Mouse (Mus musculus): Measurements from ENCODE around the gene Gng4.
A peak's percentile ranks its signal among the peaks of the same experiment; 100 is the strongest.

Gene Gng4

DNA sequence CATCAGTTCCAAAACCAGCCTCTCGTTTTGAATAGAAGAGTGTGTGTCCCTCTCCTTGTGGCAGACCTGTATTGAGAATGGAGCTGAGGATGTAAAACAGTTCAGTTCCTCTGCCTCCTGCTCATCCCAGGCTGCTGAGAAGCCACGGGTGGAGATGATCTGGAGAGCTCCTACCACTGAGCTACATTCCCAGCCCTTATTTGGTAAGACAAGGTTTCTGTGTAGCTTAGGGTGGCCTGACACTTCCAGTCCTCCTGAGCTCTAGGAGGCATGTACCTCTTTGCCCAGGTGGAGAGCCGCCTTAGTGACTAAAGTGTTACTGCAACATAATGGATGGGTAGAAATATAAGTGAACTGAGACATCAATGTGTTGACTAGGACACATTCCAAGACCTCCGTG, 2.8 kb upstream of the Gng4 start:
- Histone ChIP-seq H3K36me3 (ENCODE audit: insufficient read depth, low read length) (no peaks in the 10 kb centered on the region), H3K9me3 (ENCODE audit: low read length) (no peaks in the 10 kb centered on the region), H3K27me3 (ENCODE audit: insufficient read depth, low read length) (peaks cover 44% of the 10 kb centered on the region), H3K4me1 (replicated peaks; ENCODE audit: low read depth, low read length) (peaks cover 19% of the 10 kb centered on the region), H3K4me3 (replicated peaks; ENCODE audit: low read length) (no peak overlapping the region)
- TF ChIP-seq CTCF (conservative IDR thresholded peaks at IDR 0.05; ENCODE audit: low read length) (no peak), POU5F1 (IDR thresholded peaks at IDR 0.05; ENCODE audit: borderline replicate concordance, low read length) (no peak), NANOG (IDR thresholded peaks at IDR 0.05; ENCODE audit: borderline replicate concordance, low read length) (no peak)

GRCm38 (mm10) chr13:13783296-13783695, 563 bp upstream of the Gng4 start:
- Histone ChIP-seq H3K27me3 (ENCODE audit: insufficient read depth, low read length) (peaks cover 65% of the 10 kb centered on the region), H3K4me1 (replicated peaks; ENCODE audit: low read depth, low read length) (peaks cover 21% of the 10 kb centered on the region), H3K9me3 (ENCODE audit: low read length) (no peaks in the 10 kb centered on the region), H3K4me3 (replicated peaks; ENCODE audit: low read length) (no peak overlapping the region; the same call in 1 of the 2 replicates), H3K36me3 (ENCODE audit: insufficient read depth, low read length) (no peaks in the 10 kb centered on the region)
- TF ChIP-seq NANOG (IDR thresholded peaks at IDR 0.05; ENCODE audit: borderline replicate concordance, low read length) (no peak), CTCF (conservative IDR thresholded peaks at IDR 0.05; ENCODE audit: low read length) (no peak), POU5F1 (IDR thresholded peaks at IDR 0.05; ENCODE audit: borderline replicate concordance, low read length) (no peak)

DNA sequence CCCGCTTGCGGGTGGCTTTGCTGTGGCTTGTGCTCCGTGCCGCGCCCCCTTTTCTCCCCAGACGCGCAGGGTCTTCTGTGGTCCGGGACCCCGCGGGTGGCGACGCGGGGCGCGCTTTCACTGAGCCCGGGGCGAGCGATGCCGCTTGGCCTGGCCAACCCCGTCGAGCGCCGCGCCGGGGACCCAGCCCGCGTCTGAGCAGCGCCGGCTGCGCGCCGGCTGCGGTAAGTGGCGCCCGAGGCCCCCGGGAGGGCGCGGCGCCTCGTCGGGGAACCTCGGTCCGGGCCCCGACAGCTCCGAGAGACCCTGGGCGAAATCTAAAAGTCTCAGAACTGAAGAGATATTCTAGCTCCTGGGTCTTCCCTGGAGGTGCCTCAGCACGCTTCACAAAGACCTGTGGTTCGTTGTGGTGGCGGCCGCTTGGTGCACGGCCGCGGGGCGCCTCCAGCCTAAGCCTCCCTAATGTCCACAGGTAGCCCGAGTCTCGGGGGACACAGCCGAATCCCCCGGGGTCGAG, 619 bp downstream of the Gng4 start:
- Histone ChIP-seq H3K27me3 (ENCODE audit: insufficient read depth, low read length) (peaks cover 74% of the 10 kb centered on the region), H3K4me1 (replicated peaks; ENCODE audit: low read depth, low read length) (peaks cover 21% of the 10 kb centered on the region), H3K9me3 (ENCODE audit: low read length) (no peaks in the 10 kb centered on the region), H3K4me3 (replicated peaks; ENCODE audit: low read length) (peak overlapping the region; percentile 82), H3K36me3 (ENCODE audit: insufficient read depth, low read length) (no peaks in the 10 kb centered on the region)
- TF ChIP-seq POU5F1 (IDR thresholded peaks at IDR 0.05; ENCODE audit: borderline replicate concordance, low read length) (no peak), CTCF (conservative IDR thresholded peaks at IDR 0.05; ENCODE audit: low read length) (no peak)

DNA sequence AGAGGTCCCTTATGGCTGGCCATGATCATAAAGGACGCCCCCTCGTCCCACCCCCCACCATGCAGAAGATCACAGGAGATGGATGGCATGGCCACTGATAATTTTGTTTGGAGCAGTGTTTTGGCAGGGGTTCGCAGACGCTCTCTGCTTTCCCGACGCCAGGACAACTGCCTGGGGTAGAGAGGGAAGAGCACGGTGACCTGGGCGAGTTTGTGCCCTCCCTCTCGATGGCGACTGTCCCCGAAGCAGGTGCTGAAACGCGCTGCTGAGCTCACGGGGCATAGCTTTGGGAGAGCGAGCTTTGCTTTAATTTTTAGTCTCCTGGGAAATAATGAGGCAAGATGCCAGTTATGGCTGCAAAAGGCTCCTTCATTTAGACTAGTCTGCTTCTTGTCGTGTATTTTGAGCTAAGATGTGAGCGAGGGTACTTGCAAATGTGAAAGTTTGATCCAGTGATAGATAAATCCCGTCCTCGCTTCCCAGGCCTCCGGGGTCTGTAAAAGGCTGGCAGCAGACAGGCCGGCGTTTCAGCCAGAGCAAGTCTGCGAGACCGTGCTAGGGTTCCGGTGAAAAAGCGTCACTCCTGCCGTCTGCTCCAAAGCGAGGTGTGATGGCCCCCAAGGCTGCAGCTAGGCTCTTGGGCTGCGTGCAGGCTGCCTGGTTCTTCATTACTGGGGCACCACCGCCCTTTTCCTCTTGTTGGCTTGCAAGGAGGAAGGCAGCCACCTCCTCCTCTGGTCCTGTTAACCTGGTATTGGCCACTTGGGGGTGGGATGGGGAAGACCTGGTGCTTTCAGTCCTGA, 1.3 kb downstream of the Gng4 start:
- peaks cover 21% of the 10 kb centered on the region for H3K4me1 ChIP-seq (replicated peaks; ENCODE audit: low read depth, low read length)
- peaks cover 74% of the 10 kb centered on the region for H3K27me3 ChIP-seq (ENCODE audit: insufficient read depth, low read length)
- TF ChIP-seq NANOG (IDR thresholded peaks at IDR 0.05; ENCODE audit: borderline replicate concordance, low read length) (no peak), CTCF (conservative IDR thresholded peaks at IDR 0.05; ENCODE audit: low read length) (no peak)
- H3K4me3 ChIP-seq (replicated peaks; ENCODE audit: low read length), result peak overlapping the region; percentile 82
- no peaks in the 10 kb centered on the region for H3K36me3 ChIP-seq (ENCODE audit: insufficient read depth, low read length)
- no peaks in the 10 kb centered on the region for H3K9me3 ChIP-seq (ENCODE audit: low read length)

GRCm38 (mm10) chr13:13786971-13787370, 3.1 kb downstream of the Gng4 start:
- TF ChIP-seq POU5F1 (IDR thresholded peaks at IDR 0.05; ENCODE audit: borderline replicate concordance, low read length), result no peak
- no peak for TF ChIP-seq NANOG (IDR thresholded peaks at IDR 0.05; ENCODE audit: borderline replicate concordance, low read length)
- TF ChIP-seq CTCF (conservative IDR thresholded peaks at IDR 0.05; ENCODE audit: low read length), result no peak

DNA sequence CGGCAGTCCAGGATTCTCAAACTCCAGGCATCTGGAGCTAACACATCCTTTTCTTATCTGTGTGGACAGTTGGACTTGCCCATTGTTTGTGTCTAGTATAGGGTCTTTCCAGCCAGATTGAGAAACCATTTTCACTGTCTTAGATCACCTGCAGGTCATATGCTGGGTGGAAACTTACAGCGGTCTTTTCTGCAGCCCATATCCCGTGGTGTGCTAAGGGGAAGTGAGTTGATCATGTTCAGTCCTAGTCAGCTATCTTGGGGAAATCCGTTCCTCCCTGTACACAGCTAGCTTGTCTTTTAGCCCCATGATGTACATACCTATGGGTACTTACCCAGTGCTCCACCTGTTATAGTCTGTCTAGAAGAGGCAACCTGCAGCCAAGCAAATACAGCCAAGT, 4.2 kb downstream of the Gng4 start:
- Histone ChIP-seq H3K36me3 (ENCODE audit: insufficient read depth, low read length) (no peaks in the 10 kb centered on the region), H3K4me1 (replicated peaks; ENCODE audit: low read depth, low read length) (peaks cover 21% of the 10 kb centered on the region), H3K4me3 (replicated peaks; ENCODE audit: low read length) (no peak overlapping the region), H3K27me3 (ENCODE audit: insufficient read depth, low read length) (peaks cover 60% of the 10 kb centered on the region), H3K9me3 (ENCODE audit: low read length) (no peaks in the 10 kb centered on the region)
- TF ChIP-seq POU5F1 (IDR thresholded peaks at IDR 0.05; ENCODE audit: borderline replicate concordance, low read length) (no peak), CTCF (conservative IDR thresholded peaks at IDR 0.05; ENCODE audit: low read length) (no peak), NANOG (IDR thresholded peaks at IDR 0.05; ENCODE audit: borderline replicate concordance, low read length) (no peak)

More at GRCm38 (mm10) chr13:13786971-13787370, 3.1 kb downstream of the Gng4 start:
- H3K4me1 ChIP-seq (replicated peaks; ENCODE audit: low read depth, low read length), result peaks cover 21% of the 10 kb centered on the region
- H3K9me3 ChIP-seq (ENCODE audit: low read length), result no peaks in the 10 kb centered on the region
- peaks cover 69% of the 10 kb centered on the region for H3K27me3 ChIP-seq (ENCODE audit: insufficient read depth, low read length)
- H3K36me3 ChIP-seq (ENCODE audit: insufficient read depth, low read length), result no peaks in the 10 kb centered on the region
- H3K4me3 ChIP-seq (replicated peaks; ENCODE audit: low read length), result no peak overlapping the region

DNA sequence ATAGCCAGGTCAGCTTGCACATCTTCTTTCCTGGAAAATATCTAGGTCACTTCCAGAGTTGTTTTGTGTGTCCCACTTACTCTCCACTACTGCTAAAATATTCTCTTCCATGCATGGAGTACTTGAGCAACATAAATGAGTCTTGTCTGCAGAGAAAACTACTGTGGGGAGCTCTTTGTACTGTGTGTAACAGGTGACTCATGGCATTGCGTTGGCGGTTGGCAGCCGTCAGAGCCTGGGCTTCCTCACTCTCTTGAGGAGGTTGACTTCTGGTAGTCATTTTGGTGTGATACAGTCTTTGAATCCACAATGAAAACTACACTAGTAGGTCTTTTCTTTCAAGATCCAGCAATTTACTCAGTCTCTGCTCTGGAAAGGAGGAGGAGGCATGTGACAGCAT, 8.1 kb downstream of the Gng4 start:
- Histone ChIP-seq H3K4me3 (replicated peaks; ENCODE audit: low read length) (no peak overlapping the region), H3K36me3 (ENCODE audit: insufficient read depth, low read length) (no peaks in the 10 kb centered on the region), H3K4me1 (replicated peaks; ENCODE audit: low read depth, low read length) (peaks cover 18% of the 10 kb centered on the region), H3K9me3 (ENCODE audit: low read length) (no peaks in the 10 kb centered on the region), H3K27me3 (ENCODE audit: insufficient read depth, low read length) (peaks cover 25% of the 10 kb centered on the region)
- no peak for TF ChIP-seq CTCF (conservative IDR thresholded peaks at IDR 0.05; ENCODE audit: low read length)
- TF ChIP-seq NANOG (IDR thresholded peaks at IDR 0.05; ENCODE audit: borderline replicate concordance, low read length), result no peak
- TF ChIP-seq POU5F1 (IDR thresholded peaks at IDR 0.05; ENCODE audit: borderline replicate concordance, low read length), result no peak

GRCm38 (mm10) chr13:13795166-13795832, 11.4 kb downstream of the Gng4 start:
- TF ChIP-seq POU5F1 (IDR thresholded peaks at IDR 0.05; ENCODE audit: borderline replicate concordance, low read length) (peak; percentile 56; the same call in 1 of the 2 replicates), NANOG (IDR thresholded peaks at IDR 0.05; ENCODE audit: borderline replicate concordance, low read length) (no peak), CTCF (conservative IDR thresholded peaks at IDR 0.05; ENCODE audit: low read length) (no peak)

More at GRCm38 (mm10) chr13:13795166-13795832, 11.4 kb downstream of the Gng4 start:
- peaks cover 5% of the 10 kb centered on the region for H3K9me3 ChIP-seq (ENCODE audit: low read length)
- no peaks in the 10 kb centered on the region for H3K36me3 ChIP-seq (ENCODE audit: insufficient read depth, low read length)
- H3K4me3 ChIP-seq (replicated peaks; ENCODE audit: low read length), result no peak overlapping the region
- H3K27me3 ChIP-seq (ENCODE audit: insufficient read depth, low read length), result peaks cover 2% of the 10 kb centered on the region; the same call in 1 of the 2 replicates
- H3K4me1 ChIP-seq (replicated peaks; ENCODE audit: low read depth, low read length), result peaks cover 18% of the 10 kb centered on the region

Measured in E14TG2a.4 (cell line).